Mouse (Mus musculus) midbrain, embryonic 16.5 days (tissue): ENCODE measurements around the gene Asic4. TPM values are rescaled to one million over a fixed set of nuclear protein-coding genes. Genes with fewer than 3 reads are reported as not detected.
A peak's percentile ranks its signal among the peaks of the same experiment; 100 is the strongest.

Source experiments
- ATAC-seq: fragments of 200-750 bp; cut with Nextera tagmentation; 2 replicates; pipeline ENCODE4 v1.8.0; 2017; ENCODE audit warnings: moderate TSS enrichment
- H3K27ac ChIP-seq: fragments of 300-500 bp; sonication (generic); 2 replicates; pipeline ENCODE4 v1.5.1; 2014; ENCODE audit warnings: mild to moderate bottlenecking, low read length, mixed read lengths
- H3K27me3 ChIP-seq: fragments of 300-500 bp; sonication (generic); 2 replicates; pipeline ENCODE4 v1.6.1; 2014; ENCODE audit warnings: low read depth, low read length, mixed read lengths; ENCODE audit not compliant: control insufficient read depth, insufficient read depth
- H3K36me3 ChIP-seq: fragments of 300-500 bp; sonication (generic); 2 replicates; pipeline ENCODE4 v1.6.1; 2014; ENCODE audit warnings: mild to moderate bottlenecking, low read length, moderate library complexity, mixed read lengths; ENCODE audit not compliant: control insufficient read depth, insufficient read depth
- H3K4me1 ChIP-seq: fragments of 300-500 bp; sonication (generic); 2 replicates; pipeline ENCODE4 v1.6.1; 2014; ENCODE audit warnings: mild to moderate bottlenecking, low read length, mixed read lengths; ENCODE audit not compliant: control insufficient read depth, insufficient read depth
- H3K4me2 ChIP-seq: fragments of 300-500 bp; sonication (generic); 2 replicates; pipeline ENCODE4 v1.6.1; 2014; ENCODE audit warnings: mild to moderate bottlenecking, low read length, mixed read lengths
- H3K4me3 ChIP-seq: fragments of 300-500 bp; sonication (generic); 2 replicates; pipeline ENCODE4 v1.5.1; 2014; ENCODE audit warnings: low read depth, mild to moderate bottlenecking, low read length, moderate library complexity, mixed read lengths
- H3K9ac ChIP-seq: fragments of 300-500 bp; sonication (generic); 2 replicates; pipeline ENCODE4 v1.6.1; 2014; ENCODE audit warnings: low read depth, low read length, mixed read lengths
- H3K9me3 ChIP-seq: fragments of 300-500 bp; sonication (generic); replicated peaks from 2 replicates; pipeline ENCODE4 v1.6.1; 2014; ENCODE audit warnings: mild to moderate bottlenecking, low read length, mixed read lengths; ENCODE audit not compliant: control insufficient read depth, poor library complexity, severe bottlenecking
- WGBS: fragments of 180-500 bp; shearing (Covaris S2); extraction: QIAGEN DNeasy Blood & Tissue Kit; methylation state at CpG from one replicate; pipeline ENCODE4 v1.1.7; 2014; 5-methylcytosine and 5-hydroxymethylcytosine counted together
- polyA plus RNA-seq: library from polyadenylated mRNA; unstranded; fragments of >200 nt; fragmentation: Nextera tagmentation; extraction: Ambion mirVana; gene quantifications from 2 replicates; pipeline ENCODE4 v1.2.1, GENCODE M21; 2015

The Asic4 gene
- polyA plus RNA-seq, 1 experiment from 2014 or later: 54.8 TPM

GRCm38 (mm10) chr1:75421794-75422193, 28.4 kb upstream of the Asic4 start:
- WGBS: 8% methylated on average over 18 of the region's 20 CpGs
- Histone ChIP-seq H3K9ac (peak overlapping the region; percentile 35), H3K27me3 (peaks cover 32% of the 10 kb centered on the region)

GRCm38 (mm10) chr1:75422216-75422822, 27.9 kb upstream of the Asic4 start:
- Histone ChIP-seq H3K4me3 (peak overlapping the region; percentile 35), H3K27me3 (peaks cover 32% of the 10 kb centered on the region), H3K27ac (no peak overlapping the region), H3K4me1 (peaks cover 9% of the 10 kb centered on the region), H3K9me3 (no peaks in the 10 kb centered on the region), H3K4me2 (peak overlapping the region; percentile 48), H3K9ac (peak overlapping the region; percentile 35), H3K36me3 (no peaks in the 10 kb centered on the region)
- peak; percentile 25 for ATAC-seq
- 6% methylated on average over 32 of the region's 32 CpGs for WGBS

More at GRCm38 (mm10) chr1:75421794-75422193, 28.4 kb upstream of the Asic4 start:
- peak; percentile 11; the same call in 1 of the 2 replicates for ATAC-seq
- peak overlapping the region; percentile 48 for H3K4me2 ChIP-seq
- no peak overlapping the region for H3K27ac ChIP-seq
- H3K36me3 ChIP-seq: no peaks in the 10 kb centered on the region
- peaks cover 9% of the 10 kb centered on the region for H3K4me1 ChIP-seq
- no peaks in the 10 kb centered on the region for H3K9me3 ChIP-seq
- H3K4me3 ChIP-seq: no peak overlapping the region

GRCm38 (mm10) chr1:75422823-75423471, 27.3 kb upstream of the Asic4 start:
- peak overlapping the region; percentile 35 for H3K9ac ChIP-seq
- ATAC-seq: peak; percentile 50
- peak overlapping the region; percentile 35 for H3K4me3 ChIP-seq
- 2% methylated on average over 71 of the region's 71 CpGs for WGBS
- H3K4me1 ChIP-seq: peaks cover 9% of the 10 kb centered on the region
- H3K9me3 ChIP-seq: no peaks in the 10 kb centered on the region
- H3K27ac ChIP-seq: no peak overlapping the region; the same call in 1 of the 2 replicates
- H3K27me3 ChIP-seq: peaks cover 32% of the 10 kb centered on the region
- H3K4me2 ChIP-seq: peak overlapping the region; percentile 48
- H3K36me3 ChIP-seq: no peaks in the 10 kb centered on the region

GRCm38 (mm10) chr1:75423780-75424390, 26.4 kb upstream of the Asic4 start:
- Histone ChIP-seq H3K27ac (no peak overlapping the region), H3K4me3 (no peak overlapping the region), H3K4me2 (peak overlapping the region; percentile 48; the same call in 1 of the 2 replicates), H3K36me3 (no peaks in the 10 kb centered on the region), H3K9me3 (no peaks in the 10 kb centered on the region), H3K27me3 (peaks cover 32% of the 10 kb centered on the region), H3K4me1 (peaks cover 9% of the 10 kb centered on the region), H3K9ac (no peak overlapping the region)
- ATAC-seq: no peak
- WGBS: 43% methylated on average over 11 of the region's 11 CpGs

GRCm38 (mm10) chr1:75425796-75426471, 24.3 kb upstream of the Asic4 start:
- Histone ChIP-seq H3K4me2 (no peak overlapping the region), H3K4me3 (no peak overlapping the region), H3K36me3 (no peaks in the 10 kb centered on the region), H3K4me1 (peaks cover 9% of the 10 kb centered on the region), H3K9me3 (no peaks in the 10 kb centered on the region), H3K9ac (no peak overlapping the region), H3K27ac (no peak overlapping the region), H3K27me3 (peaks cover 23% of the 10 kb centered on the region)
- 38% methylated on average over 10 of the region's 10 CpGs for WGBS
- ATAC-seq: no peak

GRCm38 (mm10) chr1:75435475-75436328, 14.5 kb upstream of the Asic4 start, which contains the start of gene Gmppa:
Gene Gmppa (plus strand): TSS chr1:75435930.
- peak within 1 kb of the TSS; percentile 62 for H3K4me3 ChIP-seq
- H3K9ac ChIP-seq: peak within 1 kb of the TSS; percentile 75
- ATAC-seq: peak; percentile 88
- no peaks in the 10 kb centered on the region for H3K36me3 ChIP-seq
- H3K9me3 ChIP-seq: no peaks in the 10 kb centered on the region
- peak within 1 kb of the TSS; percentile 80 for H3K27ac ChIP-seq
- peak within 1 kb of the TSS; percentile 82 for H3K4me2 ChIP-seq
- 5% methylated on average over 28 of the region's 28 CpGs for WGBS
- H3K27me3 ChIP-seq: no peaks in the 10 kb centered on the region
- H3K4me1 ChIP-seq: peaks cover 10% of the 10 kb centered on the region

GRCm38 (mm10) chr1:75438782-75439181, 11.5 kb upstream of the Asic4 start:
- Histone ChIP-seq H3K27ac (no peak overlapping the region), H3K9ac (no peak overlapping the region), H3K36me3 (no peaks in the 10 kb centered on the region), H3K4me2 (no peak overlapping the region), H3K4me1 (peaks cover 25% of the 10 kb centered on the region), H3K4me3 (no peak overlapping the region), H3K9me3 (no peaks in the 10 kb centered on the region), H3K27me3 (no peaks in the 10 kb centered on the region)
- ATAC-seq: no peak
- 85% methylated on average over 8 of the region's 9 CpGs for WGBS

GRCm38 (mm10) chr1:75440661-75441060, 9.6 kb upstream of the Asic4 start:
- Histone ChIP-seq H3K4me2 (no peak overlapping the region), H3K9me3 (no peaks in the 10 kb centered on the region), H3K4me3 (no peak overlapping the region), H3K27ac (no peak overlapping the region), H3K4me1 (peaks cover 36% of the 10 kb centered on the region), H3K36me3 (no peaks in the 10 kb centered on the region), H3K9ac (no peak overlapping the region), H3K27me3 (no peaks in the 10 kb centered on the region)
- 95% methylated on average over 7 of the region's 7 CpGs for WGBS
- ATAC-seq: no peak
